ENCODE assay signal across 9 mouse cellular contexts in the genomic region with DNA sequence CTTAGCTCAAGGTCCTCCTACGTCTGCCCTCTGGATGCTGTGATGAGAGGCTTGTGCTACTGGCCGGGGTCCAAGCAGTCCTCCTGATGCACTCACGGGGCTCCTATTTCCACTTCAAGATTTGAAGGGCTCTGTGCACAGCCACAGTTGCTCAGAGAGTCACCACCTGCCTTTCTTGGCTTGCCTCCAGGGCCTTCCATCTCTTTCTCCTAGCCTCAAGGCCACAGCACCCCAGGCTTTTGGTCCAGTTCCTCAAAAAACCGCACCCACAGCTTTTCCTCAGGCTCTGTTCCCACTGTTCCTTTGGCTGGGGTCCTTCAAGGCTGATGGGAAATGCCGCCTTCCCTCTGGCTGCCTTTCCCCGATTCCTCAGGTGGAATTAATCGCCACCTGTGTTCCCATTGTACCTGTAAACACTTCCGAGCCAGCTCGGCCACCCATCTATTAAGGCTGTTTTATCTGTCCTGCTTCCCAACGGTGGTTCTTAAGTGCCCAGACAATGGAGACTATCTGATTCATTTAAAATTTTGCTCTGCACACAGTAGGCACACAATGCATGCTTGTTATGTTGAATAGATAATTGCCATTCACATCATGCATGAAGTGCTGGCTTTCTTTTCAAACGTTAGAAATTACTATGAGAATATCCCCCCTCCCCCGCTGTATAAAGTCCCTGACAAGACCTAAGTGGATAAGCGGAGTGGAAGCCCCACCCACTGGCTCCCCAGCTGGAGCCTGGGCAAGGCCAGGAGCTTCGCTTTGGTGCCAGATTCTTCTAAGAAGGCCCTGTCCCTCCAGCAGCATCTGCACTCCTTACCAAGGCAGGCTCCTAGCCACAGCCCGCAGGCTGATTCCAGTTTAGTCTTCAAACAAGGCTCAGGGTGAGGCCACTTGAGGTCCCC. TPM values are rescaled to one million over a fixed set of nuclear protein-coding genes. Genes with fewer than 3 reads are reported as not detected.
DNase-seq lines count a peak whose midpoint lies in the region; ATAC-seq and TF ChIP-seq lines count a peak whose summit lies in the region.
"Had no signal": no experiment of that assay in that cellular context is flagged by ENCODE, and none has a peak within 500 bp of the region (broad histone marks: within the 10 kb centered on the region; RNA-seq: fewer than 3 reads in every experiment).

No protein-coding gene starts in this region.

- WGBS in kidney, embryonic 16.5 days, result 52% methylated on average over 15 of the region's 15 CpGs
- 11% methylated on average over 15 of the region's 15 CpGs for WGBS in cerebellum, adult 2 months
- 29% methylated on average over 15 of the region's 15 CpGs for WGBS in midbrain, embryonic 16.5 days
- WGBS in thymus, adult 2 months, result 30% methylated on average over 15 of the region's 15 CpGs

- H3K27me3 ChIP-seq in kidney, embryonic 16.5 days (ENCODE audit: insufficient read depth, low read length), result no peaks in the 10 kb centered on the region
- no peaks in the 10 kb centered on the region for H3K27me3 ChIP-seq in cerebellum, adult 2 months (ENCODE audit: control insufficient read depth, insufficient read depth, low read length)
- H3K27me3 ChIP-seq in midbrain, embryonic 16.5 days (ENCODE audit: control insufficient read depth, insufficient read depth, low read depth, low read length), result no peaks in the 10 kb centered on the region
- H3K27me3 ChIP-seq in thymus, adult 2 months (ENCODE audit: control insufficient read depth, insufficient read depth, low read length), result no peaks in the 10 kb centered on the region

- no peaks in the 10 kb centered on the region for H3K36me3 ChIP-seq in kidney, embryonic 16.5 days (ENCODE audit: insufficient read depth, low read length)
- no peaks in the 10 kb centered on the region for H3K36me3 ChIP-seq in midbrain, embryonic 16.5 days (ENCODE audit: control insufficient read depth, insufficient read depth, low read length)
- H3K36me3 ChIP-seq in thymus, adult 2 months (ENCODE audit: control insufficient read depth, insufficient read depth, low read length), result no peaks in the 10 kb centered on the region
- H3K36me3 ChIP-seq: G1E had no signal

- H3K27ac ChIP-seq in kidney, embryonic 16.5 days (ENCODE audit: low read length), result no peak overlapping the region
- peak overlapping the region; percentile 41; the same call in 1 of the 2 replicates for H3K27ac ChIP-seq in cerebellum, adult 2 months (ENCODE audit: insufficient read depth, low read length)
- no peak overlapping the region for H3K27ac ChIP-seq in layer of hippocampus, adult 2 months
- no peak overlapping the region for H3K27ac ChIP-seq in midbrain, embryonic 16.5 days (ENCODE audit: low read length)
- H3K27ac ChIP-seq in thymus, adult 2 months (ENCODE audit: control insufficient read depth, insufficient read depth, low read length), result no peak overlapping the region

- no peak for TF ChIP-seq CTCF in cerebellum, adult 2 months (IDR thresholded peaks at IDR 0.05; ENCODE audit: borderline replicate concordance, insufficient read depth, low read depth, low read length)
- no peak for TF ChIP-seq CTCF in layer of hippocampus, adult 2 months (conservative IDR thresholded peaks at IDR 0.05)
- no peak for TF ChIP-seq CTCF in thymus, adult 2 months (IDR thresholded peaks at IDR 0.05; ENCODE audit: borderline replicate concordance, control insufficient read depth, extremely low read depth, insufficient read depth, low read length, poor library complexity)

- peak; percentile 30 to 44 for DNase-seq in kidney, postnatal 25 days
- DNase-seq in cerebellum, adult 2 months, result peak; percentile 97 to 98
- DNase-seq in gastrocnemius, adult 8-10 months (ENCODE audit: low spot score in 2 of 2), result peak; percentile 74 to 78
- peak; percentile 49 to 52 for DNase-seq in layer of hippocampus, adult 2 months (ENCODE audit: low spot score in 2 of 2)
- DNase-seq in thymus, adult 2 months, result no peak
- no peak for DNase-seq in c-Kit-positive CD71-positive TER-119-positive erythroid progenitor cells, embryonic 14.5 days (ENCODE audit: low spot score)

- no peak overlapping the region for H3K9ac ChIP-seq in kidney, embryonic 16.5 days (replicated peaks; ENCODE audit: low read length)
- H3K9ac ChIP-seq in midbrain, embryonic 16.5 days (ENCODE audit: low read depth, low read length), result no peak overlapping the region

- H3K4me1 ChIP-seq in kidney, embryonic 16.5 days (ENCODE audit: insufficient read depth, low read length), result no peaks in the 10 kb centered on the region
- peaks cover 30% of the 10 kb centered on the region for H3K4me1 ChIP-seq in cerebellum, adult 2 months (ENCODE audit: control insufficient read depth, insufficient read depth, low read length)
- peaks cover 19% of the 10 kb centered on the region for H3K4me1 ChIP-seq in midbrain, embryonic 16.5 days (ENCODE audit: control insufficient read depth, insufficient read depth, low read length)
- H3K4me1 ChIP-seq in thymus, adult 2 months (replicated peaks; ENCODE audit: control insufficient read depth, insufficient read depth, low read length), result peaks cover 9% of the 10 kb centered on the region

- no peaks in the 10 kb centered on the region for H3K9me3 ChIP-seq in kidney, embryonic 16.5 days (ENCODE audit: low read length)
- no peaks in the 10 kb centered on the region for H3K9me3 ChIP-seq in midbrain, embryonic 16.5 days (replicated peaks; ENCODE audit: control insufficient read depth, low read length, poor library complexity, severe bottlenecking)

- H3K4me2 ChIP-seq in kidney, embryonic 16.5 days (replicated peaks; ENCODE audit: low read depth, low read length), result no peak overlapping the region
- H3K4me2 ChIP-seq in midbrain, embryonic 16.5 days (ENCODE audit: low read length), result no peak overlapping the region

- no peak for TF ChIP-seq POLR2A in cerebellum, adult 2 months (IDR thresholded peaks at IDR 0.05; ENCODE audit: borderline replicate concordance, insufficient read depth, low read length)
- TF ChIP-seq POLR2A in thymus, adult 2 months (IDR thresholded peaks at IDR 0.05; ENCODE audit: control insufficient read depth, extremely low read depth, insufficient read depth, low read length, poor library complexity), result no peak

- H3K4me3 ChIP-seq in kidney, embryonic 16.5 days (ENCODE audit: low read length), result no peak overlapping the region
- no peak overlapping the region for H3K4me3 ChIP-seq in cerebellum, adult 2 months (replicated peaks; ENCODE audit: insufficient read depth, low read depth, low read length)
- no peak overlapping the region for H3K4me3 ChIP-seq in layer of hippocampus, adult 2 months
- no peak overlapping the region for H3K4me3 ChIP-seq in midbrain, embryonic 16.5 days (ENCODE audit: low read depth, low read length)
- no peak overlapping the region for H3K4me3 ChIP-seq in thymus, adult 2 months (ENCODE audit: control insufficient read depth, insufficient read depth, low read length)

- no peak for ATAC-seq in kidney, embryonic 16.5 days (ENCODE audit: low FRiP score, low TSS enrichment)
- ATAC-seq in midbrain, embryonic 16.5 days, result 0 out of 2 replicates have a peak, but pooled peaks have one; percentile 27

RNA-seq across cellular contexts. Expression of gene Lemd2, which starts 36.5 kb away (rescaled TPM):
- polyA plus RNA-seq in kidney, embryonic 16.5 days (2015; fragmentation: Nextera tagmentation; extraction: Ambion mirVana), result 9.7 and 10.0 TPM in 2 replicates
- 76.4 and 76.5 TPM in 2 replicates for polyA plus RNA-seq in cerebellum, adult 2 months (2012; rRNA removed)
- total RNA-seq in gastrocnemius, adult 8-10 months (2022), result 10 to 100 TPM; 21.1 to 24.8 (median 23.4) TPM
- total RNA-seq in layer of hippocampus, adult 2 months (2021), result 10 to 100 TPM; 44.6 to 44.7 TPM
- polyA plus RNA-seq in midbrain, embryonic 16.5 days (2015; fragmentation: Nextera tagmentation; extraction: Ambion mirVana), result 20.8 and 22.8 TPM in 2 replicates
- polyA plus RNA-seq in thymus, adult 2 months (2012; rRNA removed), result 188 and 190 TPM in 2 replicates

Comparison
In these comparisons a context has a peak if more than half of its experiments do, and no peak if none do; other contexts are left out.
1. DNase-seq: peak in kidney, postnatal 25 days (2 of 2), cerebellum, adult 2 months (2 of 2), gastrocnemius, adult 8-10 months (2 of 2) and layer of hippocampus, adult 2 months (2 of 2); none in thymus, adult 2 months (single experiment) and c-Kit-positive CD71-positive TER-119-positive erythroid progenitor cells, embryonic 14.5 days (single experiment).